Mouse (Mus musculus) kidney, adult 2 months (tissue): ENCODE measurements at regions not wholly inside any gene's neighbourhood (a gene's known extent, or its start where the extent isn't known, plus 50 kb on each side); places are given as distances from the start of the nearest gene placed in this dataset.
"Not testable (repeated sequence)": the region's sequence is repeated elsewhere in the genome, so short reads cannot be mapped to it uniquely, and the experiment has no call there.

Source experiments
- DNase-seq: peaks from one replicate; pipeline ENCODE4 v3.0.0; 2021
- H3K27ac ChIP-seq: fragments of 200-500 bp; 2 replicates; pipeline ENCODE4 v1.5.1; 2012; ENCODE audit warnings: low read depth, low read length, control low read depth, inconsistent platforms; ENCODE audit not compliant: insufficient read depth
- H3K27me3 ChIP-seq: fragments of 200-500 bp; replicated peaks from 2 replicates; pipeline ENCODE4 v1.6.1; 2012; ENCODE audit warnings: mild to moderate bottlenecking, moderate library complexity, low read length, inconsistent platforms; ENCODE audit not compliant: control insufficient read depth, insufficient read depth
- H3K36me3 ChIP-seq: fragments of 200-500 bp; 2 replicates; pipeline ENCODE4 v1.6.1; 2012; ENCODE audit warnings: mild to moderate bottlenecking, moderate library complexity, low read length, inconsistent platforms; ENCODE audit not compliant: control insufficient read depth, insufficient read depth
- H3K4me1 ChIP-seq: fragments of 200-500 bp; 2 replicates; pipeline ENCODE4 v1.6.1; 2011; ENCODE audit warnings: low read length; ENCODE audit not compliant: control insufficient read depth, insufficient read depth
- H3K4me3 ChIP-seq: fragments of 200-500 bp; 2 replicates; pipeline ENCODE4 v1.5.1; 2011; ENCODE audit warnings: mild to moderate bottlenecking, low read depth, low read length, control low read depth; ENCODE audit not compliant: insufficient read depth
- CTCF ChIP-seq: fragments of 200-500 bp; conservative IDR thresholded peaks from 2 replicates; pipeline ENCODE4 v1.5.1; 2011; ENCODE audit warnings: low read depth, mild to moderate bottlenecking, control low read depth, low read length, moderate library complexity, mixed read lengths; ENCODE audit not compliant: insufficient read depth, insufficient read length
- POLR2A ChIP-seq: fragments of 200-500 bp; IDR thresholded peaks from one replicate; pipeline ENCODE4 v1.6.1; 2011; ENCODE audit warnings: low read depth, low read length, control low read depth
- WGBS: fragments of 180-500 bp; shearing (Covaris S2); methylation state at CpG from one replicate; pipeline ENCODE4 v1.1.7; 2018; 5-methylcytosine and 5-hydroxymethylcytosine counted together

- Histone ChIP-seq H3K36me3 (no peaks in the 10 kb centered on the region), H3K27me3 (no peaks in the 10 kb centered on the region), H3K4me1 (no peaks in the 10 kb centered on the region), H3K27ac (no peak overlapping the region), H3K4me3 (no peak overlapping the region)
- WGBS: 83% methylated on average over 6 of the region's 6 CpGs
- no peak for DNase-seq
- TF ChIP-seq POLR2A: no peak
- TF ChIP-seq CTCF: no peak
Measured at GRCm38 (mm10) chr6:68370010-68370409, 834.4 kb upstream of the Tacstd2 start.

GRCm38 (mm10) chr6:68339846-68340245 is 804.2 kb upstream of the Tacstd2 start:
- Histone ChIP-seq H3K27ac (no peak overlapping the region), H3K4me3 (no peak overlapping the region), H3K4me1 (no peaks in the 10 kb centered on the region), H3K36me3 (no peaks in the 10 kb centered on the region), H3K27me3 (no peaks in the 10 kb centered on the region)
- 35% methylated on average over 2 of the region's 2 CpGs for WGBS
- no peak for DNase-seq
- no peak for TF ChIP-seq POLR2A
- TF ChIP-seq CTCF: no peak

DNA sequence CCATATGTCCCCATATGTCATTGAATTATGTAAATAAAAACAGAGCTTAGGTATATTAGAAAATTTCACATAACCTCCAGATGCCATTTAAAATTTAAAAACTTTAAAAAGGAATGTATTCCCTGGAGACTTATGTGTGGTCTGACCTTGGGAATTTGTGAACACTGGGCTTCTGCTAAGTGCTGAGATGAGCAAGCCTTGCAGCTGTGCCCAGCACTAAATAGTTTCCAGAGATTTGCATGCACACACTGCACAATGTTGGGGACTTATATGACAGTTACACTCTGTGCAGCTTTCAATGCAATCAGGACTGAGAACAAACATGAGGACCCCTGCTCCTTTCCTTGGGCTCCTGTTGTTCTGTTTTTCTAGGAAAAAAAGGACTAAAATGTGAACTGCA is 803.6 kb upstream of the Tacstd2 start:
- not testable (repeated sequence) for H3K27me3 ChIP-seq, H3K4me3 ChIP-seq, H3K27ac ChIP-seq, H3K36me3 ChIP-seq, H3K4me1 ChIP-seq, DNase-seq

- H3K36me3 ChIP-seq: no peaks in the 10 kb centered on the region
- TF ChIP-seq CTCF (no peak), POLR2A (no peak)
- H3K4me3 ChIP-seq: no peak overlapping the region
- H3K27ac ChIP-seq: no peak overlapping the region
- H3K4me1 ChIP-seq: no peaks in the 10 kb centered on the region
- DNase-seq: no peak
- no peaks in the 10 kb centered on the region for H3K27me3 ChIP-seq
Measured at GRCm38 (mm10) chr6:68311409-68311808, 775.8 kb upstream of the Tacstd2 start.

DNA sequence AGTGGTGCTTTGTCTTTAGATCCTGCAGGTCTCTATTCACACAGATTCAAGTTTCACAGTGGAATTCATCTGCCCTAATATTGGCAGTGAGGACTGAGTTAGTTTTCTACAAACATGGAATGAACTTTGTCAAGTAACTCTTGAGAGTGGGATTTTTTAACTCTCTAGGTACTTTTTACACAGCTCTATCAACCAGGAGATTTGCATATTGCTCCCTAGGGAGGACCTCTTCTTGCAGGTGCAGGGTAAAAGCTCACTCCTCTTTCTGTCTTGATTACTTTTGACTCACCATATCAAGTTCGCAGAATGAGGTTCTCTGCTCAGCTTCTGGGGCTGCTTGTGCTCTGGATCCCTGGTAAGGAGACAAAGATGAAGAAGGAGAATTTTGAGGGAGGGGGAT is 766.5 kb upstream of the Tacstd2 start:
- Histone ChIP-seq H3K36me3 (no peaks in the 10 kb centered on the region), H3K27ac (no peak overlapping the region), H3K27me3 (no peaks in the 10 kb centered on the region), H3K4me1 (no peaks in the 10 kb centered on the region), H3K4me3 (no peak overlapping the region)
- no peak for TF ChIP-seq CTCF
- no peak for TF ChIP-seq POLR2A
- peak; percentile 4 for DNase-seq
- 78% methylated on average over 1 of the region's 1 CpGs for WGBS

GRCm38 (mm10) chr6:68256725-68257124 is 721.1 kb upstream of the Tacstd2 start:
- no peaks in the 10 kb centered on the region for H3K27me3 ChIP-seq
- no peak overlapping the region for H3K27ac ChIP-seq
- WGBS: 68% methylated on average over 2 of the region's 2 CpGs
- H3K36me3 ChIP-seq: no peaks in the 10 kb centered on the region
- DNase-seq: no peak
- H3K4me1 ChIP-seq: no peaks in the 10 kb centered on the region
- no peak for TF ChIP-seq POLR2A
- TF ChIP-seq CTCF: no peak
- H3K4me3 ChIP-seq: no peak overlapping the region

- Histone ChIP-seq H3K27me3 (no peaks in the 10 kb centered on the region), H3K4me3 (no peak overlapping the region), H3K36me3 (no peaks in the 10 kb centered on the region), H3K27ac (no peak overlapping the region), H3K4me1 (no peaks in the 10 kb centered on the region)
- TF ChIP-seq POLR2A (no peak), CTCF (no peak)
- 96% methylated on average over 2 of the region's 2 CpGs for WGBS
- DNase-seq: no peak
Measured at GRCm38 (mm10) chr6:68256151-68256550, 720.6 kb upstream of the Tacstd2 start.

GRCm38 (mm10) chr6:68252730-68253129 is 717.1 kb upstream of the Tacstd2 start:
- no peak overlapping the region for H3K27ac ChIP-seq
- TF ChIP-seq POLR2A: no peak
- no peak for TF ChIP-seq CTCF
- no peaks in the 10 kb centered on the region for H3K27me3 ChIP-seq
- no peaks in the 10 kb centered on the region for H3K4me1 ChIP-seq
- no peaks in the 10 kb centered on the region for H3K36me3 ChIP-seq
- no peak overlapping the region for H3K4me3 ChIP-seq
- DNase-seq: no peak

DNA sequence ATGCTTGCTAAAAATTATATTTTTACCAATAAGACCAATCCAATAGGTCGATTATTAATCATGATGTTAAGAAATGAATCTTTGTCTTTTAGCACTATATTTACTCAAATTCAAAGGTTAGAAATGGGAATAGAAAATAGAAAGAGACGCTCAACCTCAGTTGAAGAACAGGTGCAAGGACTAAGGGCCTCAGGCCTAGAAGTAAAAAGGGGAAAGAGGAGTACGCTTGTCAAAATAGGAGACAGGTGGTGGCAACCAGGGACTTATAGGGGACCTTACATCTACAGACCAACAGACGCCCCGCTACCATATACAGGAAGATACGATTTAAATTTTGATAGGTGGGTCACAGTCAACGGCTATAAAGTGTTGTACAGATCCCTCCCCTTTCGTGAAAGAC is 715.7 kb upstream of the Tacstd2 start:
- not testable (repeated sequence) for DNase-seq, H3K27ac ChIP-seq, H3K36me3 ChIP-seq, H3K4me1 ChIP-seq, H3K4me3 ChIP-seq, H3K27me3 ChIP-seq
- no CpG with 5 or more reads among the region's 8 CpGs for WGBS

DNA sequence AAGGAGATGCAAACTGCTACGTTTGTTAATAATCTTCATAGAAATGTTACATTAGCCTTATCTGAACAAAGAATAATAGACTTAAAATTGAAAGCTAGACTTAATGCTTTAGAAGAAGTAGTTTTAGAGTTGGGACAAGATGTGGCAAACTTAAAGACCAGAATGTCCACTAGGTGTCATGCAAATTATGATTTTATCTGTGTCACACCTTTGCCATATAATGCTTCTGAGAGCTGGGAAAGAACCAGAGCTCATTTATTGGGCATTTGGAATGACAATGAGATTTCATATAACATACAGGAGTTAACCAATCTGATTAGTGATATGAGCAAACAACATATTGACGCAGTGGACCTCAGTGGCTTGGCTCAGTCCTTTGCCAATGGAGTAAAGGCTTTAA is 714.8 kb upstream of the Tacstd2 start:
- not testable (repeated sequence) for H3K27ac ChIP-seq, H3K4me3 ChIP-seq, H3K27me3 ChIP-seq, H3K4me1 ChIP-seq, H3K36me3 ChIP-seq, DNase-seq
- 86% methylated on average over 2 of the region's 2 CpGs for WGBS

DNA sequence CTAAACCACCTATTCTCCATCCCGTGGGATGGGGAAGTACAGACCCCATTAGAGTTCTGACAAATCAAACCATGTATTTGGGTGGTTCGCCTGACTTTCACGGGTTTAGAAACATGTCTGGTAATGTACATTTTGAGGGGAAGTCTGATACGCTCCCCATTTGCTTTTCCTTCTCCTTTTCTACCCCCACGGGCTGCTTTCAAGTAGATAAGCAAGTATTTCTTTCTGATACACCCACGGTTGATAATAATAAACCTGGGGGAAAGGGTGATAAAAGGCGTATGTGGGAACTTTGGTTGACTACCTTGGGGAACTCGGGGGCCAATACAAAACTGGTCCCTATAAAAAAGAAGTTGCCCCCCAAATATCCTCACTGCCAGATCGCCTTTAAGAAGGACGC is 713.7 kb upstream of the Tacstd2 start:
- not testable (repeated sequence) for H3K27me3 ChIP-seq, H3K4me1 ChIP-seq, H3K4me3 ChIP-seq, H3K27ac ChIP-seq, H3K36me3 ChIP-seq, DNase-seq
- WGBS: 82% methylated on average over 8 of the region's 10 CpGs
